Mouse (Mus musculus) heart, postnatal 4 days (tissue): ENCODE results near the gene Cd300c2. TPM values are rescaled to one million over a fixed set of nuclear protein-coding genes. Genes with fewer than 3 reads are reported as not detected.
"Not testable (repeated sequence)": the region's sequence is repeated elsewhere in the genome, so short reads cannot be mapped to it uniquely, and the experiment has no call there.

Experiments used
- DNase-seq: peaks from one replicate; pipeline ENCODE4 v3.0.0; 2021
- total RNA-seq, 2 experiments: library from RNA; stranded (reverse); gene quantifications; 2 replicates each; pipeline ENCODE4 v1.2.3; 2021

The Cd300c2 gene
- 1 to 10 TPM in 1 of 2 experiments, under 1 TPM in 1; 0.97 to 1.1 TPM for total RNA-seq

GRCm38 (mm10) chr11:115001474-115002040 lies at the start of gene Cd300c2:
TSS of gene Cd300c2 (minus strand) at chr11:115001880.
- DNase-seq = no peak

GRCm38 (mm10) chr11:115049282-115049895 lies 47.7 kb upstream of the Cd300c2 start:
- DNase-seq = no peak

GRCm38 (mm10) chr11:115048259-115048658 lies 46.6 kb upstream of the Cd300c2 start, which contains the start of gene Cd300ld3:
TSS of gene Cd300ld3 (minus strand) at chr11:115048409.
- no peak for DNase-seq

DNA sequence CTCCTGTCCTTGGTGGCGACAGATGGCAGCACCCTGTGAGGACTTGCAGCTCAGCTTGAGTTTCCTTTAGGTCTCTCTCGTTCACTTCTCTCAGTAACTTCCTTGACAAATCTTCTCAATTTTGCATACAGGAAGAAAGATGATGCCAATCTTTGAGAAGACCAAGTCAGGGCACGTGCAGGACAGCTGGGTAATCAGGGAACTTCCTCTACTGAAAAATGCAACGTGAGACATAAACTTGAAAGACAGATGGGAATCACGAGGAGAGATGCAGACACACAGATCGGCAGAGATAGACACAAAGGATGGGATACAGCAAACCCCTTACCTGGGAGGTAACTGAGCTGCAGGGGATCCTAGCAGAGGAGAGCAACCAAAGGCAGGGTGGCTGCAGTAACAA lies 36.0 kb upstream of the Cd300c2 start, which contains the start of gene Cd300ld5:
Gene Cd300ld5 (minus strand): TSS at position 101 of the 400 bp plus-strand sequence.
- not testable (repeated sequence) for DNase-seq

DNA sequence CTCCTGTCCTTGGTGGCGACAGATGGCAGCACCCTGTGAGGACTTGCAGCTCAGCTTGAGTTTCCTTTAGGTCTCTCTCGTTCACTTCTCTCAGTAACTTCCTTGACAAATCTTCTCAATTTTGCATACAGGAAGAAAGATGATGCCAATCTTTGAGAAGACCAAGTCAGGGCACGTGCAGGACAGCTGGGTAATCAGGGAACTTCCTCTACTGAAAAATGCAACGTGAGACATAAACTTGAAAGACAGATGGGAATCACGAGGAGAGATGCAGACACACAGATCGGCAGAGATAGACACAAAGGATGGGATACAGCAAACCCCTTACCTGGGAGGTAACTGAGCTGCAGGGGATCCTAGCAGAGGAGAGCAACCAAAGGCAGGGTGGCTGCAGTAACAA lies 25.2 kb upstream of the Cd300c2 start, which contains the start of gene Cd300ld4:
Gene Cd300ld4 (minus strand): TSS at position 101 of the 400 bp plus-strand sequence.
- not testable (repeated sequence) for DNase-seq

DNA sequence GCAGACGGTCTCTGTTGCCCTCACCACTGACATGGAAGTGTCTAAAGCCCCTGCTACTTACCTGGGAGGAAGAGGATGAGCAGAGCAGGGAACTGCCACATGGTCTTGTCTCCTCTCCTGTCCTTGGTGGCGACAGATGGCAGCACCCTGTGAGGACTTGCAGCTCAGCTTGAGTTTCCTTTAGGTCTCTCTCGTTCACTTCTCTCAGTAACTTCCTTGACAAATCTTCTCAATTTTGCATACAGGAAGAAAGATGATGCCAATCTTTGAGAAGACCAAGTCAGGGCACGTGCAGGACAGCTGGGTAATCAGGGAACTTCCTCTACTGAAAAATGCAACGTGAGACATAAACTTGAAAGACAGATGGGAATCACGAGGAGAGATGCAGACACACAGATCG lies 14.4 kb upstream of the Cd300c2 start, which contains the start of gene Cd300ld2:
Gene Cd300ld2 (minus strand): TSS at position 101 of the 400 bp plus-strand sequence.
- DNase-seq = not testable (repeated sequence)

- DNase-seq = no peak
Observed at GRCm38 (mm10) chr11:115004070-115004469, 2.4 kb upstream of the Cd300c2 start.

GRCm38 (mm10) chr11:114989793-114990192 lies 11.9 kb downstream of the Cd300c2 start, which contains the start of gene Cd300ld:
TSS of gene Cd300ld (minus strand) at chr11:114989922.
- DNase-seq = no peak

DNA sequence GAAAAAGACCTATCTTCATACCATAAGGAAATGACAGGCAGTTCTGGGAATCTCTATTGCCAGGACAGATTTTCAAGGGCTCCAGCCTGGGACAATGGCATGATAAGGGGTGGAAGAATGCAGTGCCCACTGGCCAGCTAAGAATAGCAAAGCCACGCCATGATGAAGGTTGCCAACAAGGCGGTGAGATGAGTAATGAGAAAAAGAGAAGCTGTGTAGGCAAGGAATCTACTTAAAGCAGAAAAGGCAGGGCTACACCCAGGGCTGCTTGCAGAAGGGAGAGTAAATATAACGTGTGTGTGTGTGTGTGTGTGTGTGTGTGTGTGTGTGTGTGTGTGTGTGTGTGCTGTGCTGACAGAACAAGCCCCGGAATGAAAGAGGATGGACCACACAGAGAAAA lies 19.8 kb downstream of the Cd300c2 start:
- DNase-seq = peak; percentile 8

DNA sequence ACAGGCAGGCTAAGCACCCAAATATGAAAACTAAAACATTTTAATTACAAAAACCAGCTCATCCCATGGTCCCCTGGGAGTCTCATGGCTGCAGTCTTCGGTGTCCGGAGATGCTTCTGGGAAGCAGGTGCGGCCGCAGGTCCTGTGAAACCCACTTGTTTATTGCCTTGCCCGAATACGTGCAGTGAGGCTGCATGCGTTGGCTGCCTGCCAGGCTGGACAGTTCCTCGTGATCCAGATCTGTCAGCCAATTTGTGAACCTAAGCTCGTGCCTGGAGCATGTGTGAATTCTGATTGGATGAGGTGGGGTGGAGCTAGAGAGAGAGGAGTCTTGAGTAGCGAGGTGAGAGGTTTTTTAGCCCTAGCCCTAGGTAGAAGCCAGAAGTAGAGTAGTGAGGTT lies 29.0 kb downstream of the Cd300c2 start:
- no peak for DNase-seq

DNA sequence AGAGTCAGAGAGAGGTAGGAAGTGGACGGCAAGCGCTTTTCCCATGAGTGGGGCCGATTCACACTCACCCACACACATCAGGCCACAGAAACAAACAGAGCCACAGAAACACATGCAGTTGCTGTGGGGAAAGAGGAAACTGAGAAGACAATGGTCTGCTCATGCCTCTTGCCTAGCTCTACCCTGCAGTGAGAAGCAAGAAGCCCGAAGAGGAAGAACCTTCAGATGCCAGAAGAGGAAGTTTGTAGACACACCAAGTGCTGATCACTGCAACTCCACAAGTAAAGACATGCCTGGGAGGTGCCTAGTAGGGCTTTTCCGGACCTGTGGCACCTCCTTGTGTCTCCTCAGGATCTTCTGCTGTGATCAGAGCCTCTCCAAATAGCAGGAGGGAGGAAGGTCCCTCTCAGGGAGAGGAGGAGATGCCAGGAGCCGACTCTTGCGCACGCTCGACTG lies 32.9 kb downstream of the Cd300c2 start, which contains the start of gene Cd300c:
Gene Cd300c (minus strand): TSS at position 406 of the 456 bp plus-strand sequence.
- DNase-seq = no peak

GRCm38 (mm10) chr11:114965182-114965828 lies 36.4 kb downstream of the Cd300c2 start:
- DNase-seq = no peak

GRCm38 (mm10) chr11:114960369-114960768 lies 41.3 kb downstream of the Cd300c2 start:
- DNase-seq = no peak

Other genes with a start within 250 kb of the Cd300c2 start
- gene Kif19a, start 236.5 kb downstream of the Cd300c2 start, total RNA-seq = under 1 TPM; 0.26 to 0.81 TPM
- gene Btbd17, start 205.9 kb downstream of the Cd300c2 start, total RNA-seq = under 1 TPM; 0.17 to 0.25 TPM
- gene Gpr142, start 203.0 kb downstream of the Cd300c2 start, total RNA-seq = not detected
- 10 to 100 TPM; 11.9 to 12.1 TPM for gene Gprc5c, start 150.7 kb downstream of the Cd300c2 start, total RNA-seq
- under 1 TPM; 0.79 to 0.83 TPM for gene Cd300a, start 111.8 kb downstream of the Cd300c2 start, total RNA-seq
- gene Cd300lb, start 67.5 kb downstream of the Cd300c2 start, total RNA-seq = under 1 TPM; 0.19 to 0.32 TPM
- not detected for gene Cd300c, start 32.7 kb downstream of the Cd300c2 start, total RNA-seq
- gene Cd300ld, start 12.0 kb downstream of the Cd300c2 start, total RNA-seq = under 1 TPM; 0.29 to 0.41 TPM
- not detected for gene Cd300ld2, start 14.3 kb upstream of the Cd300c2 start, total RNA-seq
- not detected for gene Cd300ld4, start 25.1 kb upstream of the Cd300c2 start, total RNA-seq
- under 1 TPM in 1 of 2 experiments, not detected in 1; 0.79 TPM for gene Cd300ld5, start 35.9 kb upstream of the Cd300c2 start, total RNA-seq
- 1 to 10 TPM; 1.6 to 2.2 TPM for gene Cd300ld3, start 46.5 kb upstream of the Cd300c2 start, total RNA-seq
- under 1 TPM in 1 of 2 experiments, not detected in 1; 0.11 TPM for gene Cd300e, start 60.3 kb upstream of the Cd300c2 start, total RNA-seq
- 1 to 10 TPM; 1.0 to 1.1 TPM for gene Rab37, start 89.6 kb upstream of the Cd300c2 start, total RNA-seq
- gene Cd300lf, start 132.1 kb upstream of the Cd300c2 start, total RNA-seq = under 1 TPM; 0.31 to 0.52 TPM
- 10 to 100 TPM; 13.9 to 15.3 TPM for gene Slc9a3r1, start 161.5 kb upstream of the Cd300c2 start, total RNA-seq
- 1 to 10 TPM; 5.2 to 9.3 TPM for gene Tmem104, start 185.6 kb upstream of the Cd300c2 start, total RNA-seq
- 10 to 100 TPM; 11.9 to 12.0 TPM for gene Nat9, start 186.0 kb upstream of the Cd300c2 start, total RNA-seq